Mouse (Mus musculus) midbrain, embryonic 16.5 days (tissue): ENCODE results near the gene Tank. TPM values are rescaled to one million over a fixed set of nuclear protein-coding genes. Genes with fewer than 3 reads are reported as not detected.

Source experiments
- ATAC-seq: fragments of 200-750 bp; cut with Nextera tagmentation; 2 replicates; pipeline ENCODE4 v1.8.0; 2017; ENCODE audit warnings: moderate TSS enrichment
- H3K27ac ChIP-seq: fragments of 300-500 bp; sonication (generic); 2 replicates; pipeline ENCODE4 v1.5.1; 2014; ENCODE audit warnings: mild to moderate bottlenecking, low read length, mixed read lengths
- H3K27me3 ChIP-seq: fragments of 300-500 bp; sonication (generic); 2 replicates; pipeline ENCODE4 v1.6.1; 2014; ENCODE audit warnings: low read depth, low read length, mixed read lengths; ENCODE audit not compliant: control insufficient read depth, insufficient read depth
- H3K36me3 ChIP-seq: fragments of 300-500 bp; sonication (generic); 2 replicates; pipeline ENCODE4 v1.6.1; 2014; ENCODE audit warnings: mild to moderate bottlenecking, low read length, moderate library complexity, mixed read lengths; ENCODE audit not compliant: control insufficient read depth, insufficient read depth
- H3K4me1 ChIP-seq: fragments of 300-500 bp; sonication (generic); 2 replicates; pipeline ENCODE4 v1.6.1; 2014; ENCODE audit warnings: mild to moderate bottlenecking, low read length, mixed read lengths; ENCODE audit not compliant: control insufficient read depth, insufficient read depth
- H3K4me2 ChIP-seq: fragments of 300-500 bp; sonication (generic); 2 replicates; pipeline ENCODE4 v1.6.1; 2014; ENCODE audit warnings: mild to moderate bottlenecking, low read length, mixed read lengths
- H3K4me3 ChIP-seq: fragments of 300-500 bp; sonication (generic); 2 replicates; pipeline ENCODE4 v1.5.1; 2014; ENCODE audit warnings: low read depth, mild to moderate bottlenecking, low read length, moderate library complexity, mixed read lengths
- H3K9ac ChIP-seq: fragments of 300-500 bp; sonication (generic); 2 replicates; pipeline ENCODE4 v1.6.1; 2014; ENCODE audit warnings: low read depth, low read length, mixed read lengths
- H3K9me3 ChIP-seq: fragments of 300-500 bp; sonication (generic); replicated peaks from 2 replicates; pipeline ENCODE4 v1.6.1; 2014; ENCODE audit warnings: mild to moderate bottlenecking, low read length, mixed read lengths; ENCODE audit not compliant: control insufficient read depth, poor library complexity, severe bottlenecking
- WGBS: fragments of 180-500 bp; shearing (Covaris S2); extraction: QIAGEN DNeasy Blood & Tissue Kit; methylation state at CpG from one replicate; pipeline ENCODE4 v1.1.7; 2014; 5-methylcytosine and 5-hydroxymethylcytosine counted together
- polyA plus RNA-seq: library from polyadenylated mRNA; unstranded; fragments of >200 nt; fragmentation: Nextera tagmentation; extraction: Ambion mirVana; gene quantifications from 2 replicates; pipeline ENCODE4 v1.2.1, GENCODE M21; 2015

Tank gene
- polyA plus RNA-seq, 1 experiment from 2014 or later: 34.8 TPM

DNA sequence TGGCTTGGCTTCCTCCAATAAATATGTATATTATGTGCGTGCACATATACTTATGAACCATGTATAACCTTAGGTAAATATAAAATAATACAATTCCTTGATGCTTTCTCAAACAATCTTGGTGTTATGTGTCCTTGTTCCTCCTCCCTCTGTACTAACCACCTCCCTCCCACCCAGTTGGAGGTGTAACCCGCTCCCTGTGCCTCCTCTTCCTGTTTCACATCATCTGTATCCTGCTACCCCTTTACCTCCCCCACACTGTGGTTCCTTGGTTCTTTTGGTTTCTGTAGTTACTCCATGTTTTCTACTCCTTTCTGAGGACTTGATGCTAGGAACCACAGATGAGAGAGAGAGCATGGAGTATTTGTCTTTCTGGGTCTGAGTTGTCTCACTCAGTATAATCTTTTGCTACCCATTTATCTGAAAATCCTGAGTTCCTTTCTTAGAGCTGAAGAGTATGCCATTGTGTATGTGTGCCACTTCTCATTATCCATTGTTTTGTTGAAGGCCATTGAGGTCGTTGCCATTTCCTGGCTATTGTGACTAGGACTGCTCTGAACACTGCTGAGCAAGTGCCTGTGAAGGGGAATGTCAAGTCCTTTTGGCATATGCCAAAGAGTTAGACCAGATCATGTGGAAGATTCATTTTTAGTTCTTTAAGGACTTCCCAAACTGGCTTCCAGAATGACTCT is 52.6 kb downstream of the Tank start:
- Histone ChIP-seq H3K27ac (no peak overlapping the region), H3K9ac (no peak overlapping the region), H3K4me1 (no peaks in the 10 kb centered on the region), H3K27me3 (no peaks in the 10 kb centered on the region), H3K9me3 (no peaks in the 10 kb centered on the region), H3K4me3 (no peak overlapping the region), H3K4me2 (no peak overlapping the region), H3K36me3 (no peaks in the 10 kb centered on the region; the same call in 1 of the 2 replicates)
- WGBS: 79% methylated on average over 3 of the region's 3 CpGs
- ATAC-seq: no peak

- no peak overlapping the region for H3K4me3 ChIP-seq
- no peaks in the 10 kb centered on the region for H3K36me3 ChIP-seq
- no peaks in the 10 kb centered on the region for H3K4me1 ChIP-seq
- no peaks in the 10 kb centered on the region for H3K9me3 ChIP-seq
- no peak overlapping the region for H3K4me2 ChIP-seq
- no peak overlapping the region for H3K27ac ChIP-seq
- ATAC-seq: no peak
- no peak overlapping the region for H3K9ac ChIP-seq
- WGBS: 97% methylated on average over 1 of the region's 1 CpGs
- H3K27me3 ChIP-seq: no peaks in the 10 kb centered on the region
These were observed 56.7 kb downstream of the Tank start for GRCm38 (mm10) chr2:61635099-61635498.

DNA sequence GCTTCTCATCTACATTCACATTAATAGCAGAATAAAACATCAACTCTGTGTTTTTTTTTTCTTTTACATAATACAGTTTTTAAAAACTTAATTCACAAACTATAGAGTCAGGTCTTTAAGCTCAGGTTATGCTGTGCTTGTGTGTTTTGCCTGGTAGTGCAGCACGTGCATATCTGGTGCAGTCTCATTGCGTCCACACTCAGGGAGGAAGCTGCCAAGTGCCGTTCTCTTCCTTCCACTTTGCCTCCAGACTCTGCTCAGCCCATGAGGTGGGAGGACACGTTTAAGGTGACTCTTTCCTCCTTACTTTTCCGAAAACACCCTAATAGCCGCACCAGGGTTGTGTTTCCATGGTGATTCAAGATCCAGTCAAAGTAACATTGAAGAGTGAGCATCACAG is 59.8 kb downstream of the Tank start:
- no peaks in the 10 kb centered on the region for H3K9me3 ChIP-seq
- H3K36me3 ChIP-seq: no peaks in the 10 kb centered on the region
- H3K9ac ChIP-seq: no peak overlapping the region
- H3K4me2 ChIP-seq: no peak overlapping the region
- no peaks in the 10 kb centered on the region for H3K4me1 ChIP-seq
- no peak for ATAC-seq
- no peak overlapping the region for H3K4me3 ChIP-seq
- no peaks in the 10 kb centered on the region for H3K27me3 ChIP-seq
- 73% methylated on average over 6 of the region's 6 CpGs for WGBS
- H3K27ac ChIP-seq: no peak overlapping the region

- WGBS: 48% methylated on average over 6 of the region's 6 CpGs
- Histone ChIP-seq H3K27ac (no peak overlapping the region), H3K4me2 (no peak overlapping the region), H3K27me3 (no peaks in the 10 kb centered on the region), H3K9me3 (no peaks in the 10 kb centered on the region), H3K4me3 (no peak overlapping the region), H3K4me1 (no peaks in the 10 kb centered on the region), H3K9ac (no peak overlapping the region), H3K36me3 (no peaks in the 10 kb centered on the region)
- peak; percentile 84; the same call in 1 of the 2 replicates for ATAC-seq
These were observed 64.3 kb downstream of the Tank start for GRCm38 (mm10) chr2:61642452-61643368.

- peaks cover 5% of the 10 kb centered on the region; the same call in 1 of the 2 replicates for H3K4me1 ChIP-seq
- no peak for ATAC-seq
- H3K9ac ChIP-seq: no peak overlapping the region
- no peak overlapping the region for H3K4me3 ChIP-seq
- H3K36me3 ChIP-seq: 0 out of 2 replicates have a peak, but pooled peaks cover 3% of the 10 kb centered on the region
- H3K9me3 ChIP-seq: no peaks in the 10 kb centered on the region
- H3K27ac ChIP-seq: no peak overlapping the region
- WGBS: 71% methylated on average over 4 of the region's 4 CpGs
- H3K4me2 ChIP-seq: no peak overlapping the region
- no peaks in the 10 kb centered on the region for H3K27me3 ChIP-seq
These were observed 72.8 kb downstream of the Tank start for GRCm38 (mm10) chr2:61651206-61651605.

GRCm38 (mm10) chr2:61651640-61652039 is 73.3 kb downstream of the Tank start:
- no peak for ATAC-seq
- no peaks in the 10 kb centered on the region for H3K9me3 ChIP-seq
- no peak overlapping the region for H3K4me3 ChIP-seq
- H3K4me1 ChIP-seq: peaks cover 5% of the 10 kb centered on the region; the same call in 1 of the 2 replicates
- H3K27ac ChIP-seq: no peak overlapping the region
- 0 out of 2 replicates have a peak, but pooled peaks cover 3% of the 10 kb centered on the region for H3K36me3 ChIP-seq
- H3K27me3 ChIP-seq: no peaks in the 10 kb centered on the region
- WGBS: 91% methylated on average over 3 of the region's 3 CpGs
- no peak overlapping the region for H3K9ac ChIP-seq
- no peak overlapping the region for H3K4me2 ChIP-seq

DNA sequence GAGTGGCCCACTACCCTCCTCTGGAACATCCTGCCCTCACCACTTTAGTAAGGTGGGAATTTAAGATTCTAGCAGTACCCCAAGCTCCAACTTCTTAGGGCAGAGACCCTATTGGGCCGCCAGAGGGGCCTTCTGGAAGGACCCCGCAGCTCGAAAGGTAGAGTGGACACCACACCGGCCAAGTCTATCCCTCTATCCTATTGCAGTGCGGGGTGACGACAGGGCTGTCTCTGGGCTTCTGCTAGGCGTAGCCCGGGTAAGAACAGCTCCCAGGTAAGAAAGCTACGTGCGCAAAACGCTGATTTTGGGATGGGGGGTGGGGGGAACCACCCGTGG is 76.6 kb downstream of the Tank start:
- Histone ChIP-seq H3K27ac (peak overlapping the region; percentile 95), H3K36me3 (no peaks in the 10 kb centered on the region), H3K4me3 (peak overlapping the region; percentile 62), H3K9me3 (no peaks in the 10 kb centered on the region), H3K4me2 (peak overlapping the region; percentile 84), H3K27me3 (peaks cover 2% of the 10 kb centered on the region; the same call in 1 of the 2 replicates), H3K9ac (peak overlapping the region; percentile 87), H3K4me1 (peaks cover 5% of the 10 kb centered on the region; the same call in 1 of the 2 replicates)
- ATAC-seq: peak; percentile 37
- WGBS: 6% methylated on average over 12 of the region's 12 CpGs

DNA sequence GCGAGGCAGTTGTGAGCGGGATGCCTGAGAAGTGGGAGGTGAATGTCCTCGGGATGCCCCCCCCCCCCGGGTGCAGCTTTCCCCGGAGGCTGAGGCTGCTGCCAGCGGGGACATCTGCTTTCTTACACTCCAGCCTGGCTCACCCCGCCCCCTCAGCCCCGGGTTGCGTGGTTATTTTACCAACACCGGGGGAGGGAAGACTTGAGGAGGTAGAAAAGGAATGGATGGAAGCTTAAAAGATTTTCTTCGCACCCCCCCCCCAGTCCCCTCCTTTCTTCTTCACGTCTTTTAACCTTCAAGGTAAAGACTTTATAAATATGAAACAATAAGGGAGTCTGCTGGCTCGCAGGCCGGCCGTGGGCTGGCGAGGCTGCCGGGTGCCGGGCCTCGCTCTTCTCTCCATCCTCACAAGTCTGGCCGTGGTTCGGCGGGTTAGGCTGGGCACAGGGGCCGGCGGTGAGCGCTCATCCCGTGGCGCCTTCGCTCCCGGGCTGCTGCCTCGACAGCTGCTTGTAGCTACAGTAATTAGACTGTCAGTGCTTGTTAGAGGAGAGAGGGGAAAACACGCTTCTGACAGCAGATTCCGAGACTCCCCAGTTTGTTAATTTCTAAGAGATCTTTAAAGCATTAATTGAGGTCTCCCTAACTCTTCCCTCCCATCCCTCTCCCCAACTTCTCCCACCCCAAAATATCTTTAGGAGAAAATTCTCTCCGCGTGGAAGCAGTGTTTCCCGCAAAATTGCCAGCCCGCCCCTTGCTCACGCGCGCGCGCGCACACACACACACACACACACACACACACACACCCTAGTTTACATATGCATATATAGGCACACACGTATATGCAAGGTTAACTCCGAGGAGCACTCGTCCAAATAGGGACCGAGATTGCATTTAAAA is 77.2 kb downstream of the Tank start:
- WGBS: under 1% methylated on average over 43 of the region's 46 CpGs
- H3K27me3 ChIP-seq: peaks cover 2% of the 10 kb centered on the region; the same call in 1 of the 2 replicates
- H3K4me3 ChIP-seq: peak overlapping the region; percentile 62
- peak overlapping the region; percentile 87 for H3K9ac ChIP-seq
- peak overlapping the region; percentile 95 for H3K27ac ChIP-seq
- H3K4me1 ChIP-seq: peaks cover 5% of the 10 kb centered on the region; the same call in 1 of the 2 replicates
- H3K36me3 ChIP-seq: no peaks in the 10 kb centered on the region
- ATAC-seq: peak; percentile 80
- H3K4me2 ChIP-seq: peak overlapping the region; percentile 84
- no peaks in the 10 kb centered on the region for H3K9me3 ChIP-seq
